Mouse (Mus musculus): ENCODE data around the gene Trappc11.

DNA sequence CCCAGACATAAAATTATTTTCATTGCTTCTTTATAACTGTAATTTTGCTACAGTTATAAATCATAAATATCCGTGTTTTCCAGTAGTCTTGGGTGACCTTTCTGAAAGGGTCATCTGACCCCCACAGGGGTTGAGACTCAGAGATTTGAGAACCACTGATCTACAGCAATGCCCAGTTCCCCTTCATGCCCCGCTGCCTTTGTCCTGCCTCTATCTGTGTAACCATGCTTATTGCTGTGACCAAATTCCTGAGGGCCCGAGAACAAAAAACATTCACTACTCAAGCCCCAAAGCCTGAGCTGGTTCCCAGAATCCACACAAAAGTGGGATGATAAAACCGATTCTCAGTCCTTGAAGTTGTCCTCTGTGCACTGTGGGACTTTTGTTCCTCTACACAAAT is 5.1 kb upstream of the Trappc11 start:
- no peak for TF ChIP-seq CEBPB (IDR thresholded peaks at IDR 0.05; ENCODE audit: insufficient read depth, poor library complexity, severe bottlenecking)
- TF ChIP-seq E2F4 (IDR thresholded peaks at IDR 0.05; ENCODE audit: insufficient read depth), result no peak
- no peak for TF ChIP-seq TCF3 (IDR thresholded peaks at IDR 0.05; ENCODE audit: insufficient read length, low read depth)
- TF ChIP-seq POLR2A (IDR thresholded peaks at IDR 0.05; ENCODE audit: insufficient read length, low read depth), result no peak
